Mouse (Mus musculus) left cerebral cortex, postnatal 25 days (tissue): Measurements from ENCODE around the gene Pkd1l3. TPM values are rescaled to one million over a fixed set of nuclear protein-coding genes. Genes with fewer than 3 reads are reported as not detected.
A peak's percentile ranks its signal among the peaks of the same experiment; 100 is the strongest.

Source experiments
- DNase-seq, 2 experiments: peaks; one replicate each; pipeline ENCODE4 v3.0.0; 2022; ENCODE audit warnings: low spot score in 2 of 2, mixed read lengths in 1 of 2
- intact Hi-C: fragments of 180-260 bp; cut with DNase I; formaldehyde crosslinking; loops from one replicate; pipeline ENCODE4 v1.15.1; 2025
- total RNA-seq, 2 experiments: library from RNA; stranded (reverse); gene quantifications; 2 replicates each; pipeline ENCODE4 v1.2.3; 2021

Pkd1l3 gene
- total RNA-seq, 2 experiments from 2014 or later = 0.44 to 0.94 TPM

GRCm38 (mm10) chr8:109609153-109609502 is 5.2 kb upstream of the Pkd1l3 start:
- intact Hi-C loops = loop anchor here (2.0 to 5.0 kb wide), 3 partner anchors 44 to 98 kb away; partner anchors contain the start of genes Dhx38, Ist1, Txnl4b and Zfp821
- peak in 1 of 2 experiments; percentile 8 for DNase-seq

GRCm38 (mm10) chr8:109615569-109615968 is 1.3 kb downstream of the Pkd1l3 start:
- intact Hi-C loops = no loop called here
- no peak for DNase-seq

- intact Hi-C loops = no loop called here
- DNase-seq = peak in 1 of 2 experiments; percentile 67
Measured at GRCm38 (mm10) chr8:109628638-109629037, 14.3 kb downstream of the Pkd1l3 start.

GRCm38 (mm10) chr8:109632498-109632897 is 18.2 kb downstream of the Pkd1l3 start:
- DNase-seq = no peak
- intact Hi-C loops = no loop called here

GRCm38 (mm10) chr8:109635146-109635545 is 20.8 kb downstream of the Pkd1l3 start:
- DNase-seq = no peak
- intact Hi-C loops = no loop called here

- intact Hi-C loops = no loop called here
- DNase-seq = no peak
Measured at GRCm38 (mm10) chr8:109638851-109639250, 24.5 kb downstream of the Pkd1l3 start.

GRCm38 (mm10) chr8:109640410-109640809 is 26.1 kb downstream of the Pkd1l3 start:
- DNase-seq = no peak
- intact Hi-C loops = no loop called here

GRCm38 (mm10) chr8:109641236-109641635 is 26.9 kb downstream of the Pkd1l3 start:
- intact Hi-C loops = no loop called here
- no peak for DNase-seq

GRCm38 (mm10) chr8:109647331-109647730 is 33.0 kb downstream of the Pkd1l3 start:
- peak in 1 of 2 experiments; percentile 22 for DNase-seq
- intact Hi-C loops = no loop called here

GRCm38 (mm10) chr8:109648469-109648868 is 34.2 kb downstream of the Pkd1l3 start:
- intact Hi-C loops = no loop called here

GRCm38 (mm10) chr8:109650801-109651200 is 36.5 kb downstream of the Pkd1l3 start:
- intact Hi-C loops = no loop called here
- DNase-seq = no peak

More at GRCm38 (mm10) chr8:109648469-109648868, 34.2 kb downstream of the Pkd1l3 start:
- no peak for DNase-seq

GRCm38 (mm10) chr8:109656860-109657259 is 42.5 kb downstream of the Pkd1l3 start:
- intact Hi-C loops = no loop called here
- DNase-seq = peak in 1 of 2 experiments; percentile 71

GRCm38 (mm10) chr8:109662328-109662727 is 48.0 kb downstream of the Pkd1l3 start:
- no peak for DNase-seq
- intact Hi-C loops = no loop called here

GRCm38 (mm10) chr8:109666616-109667015 is 52.3 kb downstream of the Pkd1l3 start:
- intact Hi-C loops = no loop called here
- DNase-seq = no peak

- no peak for DNase-seq
- intact Hi-C loops = no loop called here
Measured at GRCm38 (mm10) chr8:109672656-109673055, 58.3 kb downstream of the Pkd1l3 start.

- intact Hi-C loops = no loop called here
Measured at GRCm38 (mm10) chr8:109673596-109673995, 59.3 kb downstream of the Pkd1l3 start.

GRCm38 (mm10) chr8:109675896-109676643 is 61.8 kb downstream of the Pkd1l3 start:
- intact Hi-C loops = no loop called here
- peak; percentile 41 to 88 for DNase-seq

More at GRCm38 (mm10) chr8:109673596-109673995, 59.3 kb downstream of the Pkd1l3 start:
- no peak for DNase-seq

GRCm38 (mm10) chr8:109681535-109681934 is 67.2 kb downstream of the Pkd1l3 start:
- intact Hi-C loops = no loop called here
- DNase-seq = no peak

GRCm38 (mm10) chr8:109682120-109682519 is 67.8 kb downstream of the Pkd1l3 start:
- no peak for DNase-seq
- intact Hi-C loops = no loop called here

GRCm38 (mm10) chr8:109687248-109687647 is 72.9 kb downstream of the Pkd1l3 start:
- DNase-seq = no peak
- intact Hi-C loops = no loop called here

- DNase-seq = no peak
- intact Hi-C loops = loop anchor here (2.0 to 5.0 kb wide), 2 partner anchors 15 to 84 kb away; partner anchors contain the start of gene Dhodh
Measured at GRCm38 (mm10) chr8:109691769-109692168, 77.5 kb downstream of the Pkd1l3 start.
